Mouse (Mus musculus) thymus, postnatal 25 days (tissue): ENCODE measurements around the gene Hacd2.

Source experiments
- DNase-seq: peaks from one replicate; pipeline ENCODE4 v3.0.0; 2022

Gene Hacd2

GRCm38 (mm10) chr16:35127270-35127669 is 105.0 kb downstream of the Hacd2 start:
- no peak for DNase-seq

- no peak for DNase-seq
Measured at GRCm38 (mm10) chr16:35130172-35130571, 107.9 kb downstream of the Hacd2 start.

- no peak for DNase-seq
Measured at GRCm38 (mm10) chr16:35139416-35139815, 117.2 kb downstream of the Hacd2 start.

GRCm38 (mm10) chr16:35139873-35140619 is 117.8 kb downstream of the Hacd2 start:
- no peak for DNase-seq

GRCm38 (mm10) chr16:35140620-35140975 is 118.4 kb downstream of the Hacd2 start:
- DNase-seq, result no peak

GRCm38 (mm10) chr16:35141839-35142238 is 119.6 kb downstream of the Hacd2 start:
- no peak for DNase-seq

- DNase-seq, result no peak
Measured at GRCm38 (mm10) chr16:35146153-35146552, 123.9 kb downstream of the Hacd2 start.

GRCm38 (mm10) chr16:35153146-35153755 is 131.0 kb downstream of the Hacd2 start:
- DNase-seq, result no peak

- no peak for DNase-seq
Measured at GRCm38 (mm10) chr16:35154245-35154640, 132.0 kb downstream of the Hacd2 start.

GRCm38 (mm10) chr16:35154641-35155390 is 132.6 kb downstream of the Hacd2 start, which contains the start of gene Adcy5:
TSS of gene Adcy5 (plus strand) at chr16:35154877.
- DNase-seq, result no peak

- peak; percentile 5 for DNase-seq
Measured at GRCm38 (mm10) chr16:35155391-35156305, 133.4 kb downstream of the Hacd2 start.

GRCm38 (mm10) chr16:35156306-35156695 is 134.1 kb downstream of the Hacd2 start:
- peak; percentile 44 for DNase-seq

- no peak for DNase-seq
Measured at GRCm38 (mm10) chr16:35156832-35157231, 134.6 kb downstream of the Hacd2 start.
